In genomic region chr4:120745731-120746551, GRCm38 (mm10) we compare ENCODE assay signal across 9 mouse cellular contexts. TPM values are rescaled to one million over a fixed set of nuclear protein-coding genes. Genes with fewer than 3 reads are reported as not detected.
DNase-seq lines count a peak whose midpoint lies in the region; ATAC-seq and TF ChIP-seq lines count a peak whose summit lies in the region.
"Had no signal": no experiment of that assay in that cellular context is flagged by ENCODE, and none has a peak within 500 bp of the region (broad histone marks: within the 10 kb centered on the region; RNA-seq: fewer than 3 reads in every experiment).

No protein-coding gene starts in this region.

- H3K9me3 ChIP-seq in ES-Bruce4 (replicated peaks; ENCODE audit: control insufficient read depth, insufficient read depth, low read length, poor library complexity, severe bottlenecking) = no peaks in the 10 kb centered on the region
- no peaks in the 10 kb centered on the region for H3K9me3 ChIP-seq in heart, embryonic 16.5 days (replicated peaks; ENCODE audit: control insufficient read depth, low read length)
- H3K9me3 ChIP-seq in midbrain, embryonic 10.5 days (replicated peaks) = no peaks in the 10 kb centered on the region

- ATAC-seq in heart, embryonic 16.5 days (replicated peaks; ENCODE audit: extremely low read depth, insufficient read depth, low FRiP score) = no peak
- ATAC-seq in megakaryocyte-erythroid progenitor cell, adult 5-6 weeks (replicated peaks; ENCODE audit: low FRiP score, low TSS enrichment, poor library complexity, severe bottlenecking) = no peak

- 45% methylated on average over 10 of the region's 10 CpGs for WGBS in heart, embryonic 16.5 days
- 7% methylated on average over 10 of the region's 10 CpGs for WGBS in midbrain, embryonic 10.5 days
- 70% methylated on average over 10 of the region's 10 CpGs for WGBS in cerebellum, adult 2 months

- H3K4me1 ChIP-seq in ES-Bruce4 (ENCODE audit: control insufficient read depth, insufficient read depth, low read length) = peaks cover 2% of the 10 kb centered on the region
- H3K4me1 ChIP-seq in heart, embryonic 16.5 days (ENCODE audit: control insufficient read depth, insufficient read depth, low read length) = peaks cover 5% of the 10 kb centered on the region; the same call in 1 of the 2 replicates
- peaks cover 44% of the 10 kb centered on the region for H3K4me1 ChIP-seq in midbrain, embryonic 10.5 days
- H3K4me1 ChIP-seq in cerebellum, adult 2 months (ENCODE audit: control insufficient read depth, insufficient read depth, low read length) = no peaks in the 10 kb centered on the region

- H3K27me3 ChIP-seq in ES-Bruce4 (ENCODE audit: control insufficient read depth, insufficient read depth, low read length, poor library complexity, severe bottlenecking) = peaks cover 8% of the 10 kb centered on the region
- H3K27me3 ChIP-seq in heart, embryonic 16.5 days (ENCODE audit: control insufficient read depth, insufficient read depth, low read length) = peaks cover 57% of the 10 kb centered on the region
- H3K27me3 ChIP-seq in midbrain, embryonic 10.5 days (ENCODE audit: low read depth, poor library complexity, severe bottlenecking) = peaks cover 98% of the 10 kb centered on the region
- H3K27me3 ChIP-seq in cerebellum, adult 2 months (ENCODE audit: control insufficient read depth, insufficient read depth, low read length) = no peaks in the 10 kb centered on the region

- no peaks in the 10 kb centered on the region for H3K36me3 ChIP-seq in ES-Bruce4 (ENCODE audit: control insufficient read depth, insufficient read depth, low read length, poor library complexity, severe bottlenecking)
- no peaks in the 10 kb centered on the region for H3K36me3 ChIP-seq in heart, embryonic 16.5 days (ENCODE audit: control insufficient read depth, insufficient read depth)
- no peaks in the 10 kb centered on the region for H3K36me3 ChIP-seq in midbrain, embryonic 10.5 days

- no peak for TF ChIP-seq EP300 in ES-Bruce4 (IDR thresholded peaks at IDR 0.05; ENCODE audit: insufficient read depth, low read depth, low read length)

- H3K27ac ChIP-seq in ES-Bruce4 (ENCODE audit: insufficient read depth, low read length) = no peak overlapping the region
- H3K27ac ChIP-seq in heart, embryonic 16.5 days (ENCODE audit: low read length) = no peak overlapping the region
- H3K27ac ChIP-seq in midbrain, embryonic 10.5 days (replicated peaks) = no peak overlapping the region
- no peak overlapping the region for H3K27ac ChIP-seq in cerebellum, adult 2 months (ENCODE audit: insufficient read depth, low read length)

- 0 out of 2 replicates have a peak overlapping the region, but pooled peaks have one; percentile 6 for H3K4me2 ChIP-seq in heart, embryonic 16.5 days (ENCODE audit: low read depth, low read length)

- DNase-seq in embryo, embryonic 10.5 days (ENCODE audit: low spot score) = peak; percentile 38
- peak; percentile 48 for DNase-seq in midbrain, embryonic 10.5 days (ENCODE audit: low spot score)
- no peak for DNase-seq in cerebellum, adult 2 months
- DNase-seq in frontal cortex, postnatal 10 days (ENCODE audit: low spot score in 2 of 2) = no peak
- DNase-seq in cerebellum, postnatal 25 days = no peak

- TF ChIP-seq CTCF in ES-Bruce4 (IDR thresholded peaks at IDR 0.05; ENCODE audit: low read depth, low read length) = no peak
- TF ChIP-seq CTCF in cerebellum, adult 2 months (IDR thresholded peaks at IDR 0.05; ENCODE audit: borderline replicate concordance, insufficient read depth, low read depth, low read length) = no peak

- no peak for TF ChIP-seq POLR2A in ES-Bruce4 (IDR thresholded peaks at IDR 0.05; ENCODE audit: insufficient read depth, low read length)
- TF ChIP-seq POLR2A in cerebellum, adult 2 months (IDR thresholded peaks at IDR 0.05; ENCODE audit: borderline replicate concordance, insufficient read depth, low read length) = no peak

- H3K9ac ChIP-seq in ES-Bruce4 (ENCODE audit: low read depth, poor library complexity, severe bottlenecking) = no peak overlapping the region
- H3K9ac ChIP-seq in heart, embryonic 16.5 days (ENCODE audit: low read length) = no peak overlapping the region

- peak overlapping the region; percentile 57; the same call in 1 of the 2 replicates for H3K4me3 ChIP-seq in ES-Bruce4 (ENCODE audit: low read depth, low read length)
- no peak overlapping the region for H3K4me3 ChIP-seq in heart, embryonic 16.5 days (ENCODE audit: low read length)
- peak overlapping the region; percentile 73; the same call in 1 of the 2 replicates for H3K4me3 ChIP-seq in midbrain, embryonic 10.5 days
- no peak overlapping the region for H3K4me3 ChIP-seq in cerebellum, adult 2 months (replicated peaks; ENCODE audit: insufficient read depth, low read depth, low read length)

RNA-seq across cellular contexts. Expression of gene Kcnq4, which starts 2.5 kb away (rescaled TPM):
- 2.5 and 3.2 TPM in 2 replicates for polyA plus RNA-seq in ES-Bruce4 (2011; ENCODE audit: insufficient read depth, insufficient read length, low read depth, missing spikeins)
- 0.85 and 1.0 TPM in 2 replicates for polyA plus RNA-seq in heart, embryonic 16.5 days (2015; fragmentation: Nextera tagmentation; extraction: Ambion mirVana)
- polyA plus RNA-seq in midbrain, embryonic 10.5 days (2016; fragmentation: Nextera tagmentation; extraction: Ambion mirVana) = 2.1 and 3.0 TPM in 2 replicates
- 12.4 and 15.2 TPM in 2 replicates for polyA plus RNA-seq in cerebellum, adult 2 months (2012; rRNA removed)
- not detected in 2 replicates for total RNA-seq in megakaryocyte-erythroid progenitor cell, adult 5-6 weeks (2014; fragmentation: Nextera tagmentation)
- not detected in 2 replicates for total RNA-seq in megakaryocyte-erythroid progenitor cell, adult 5-6 weeks (2017)
- total RNA-seq: hematopoietic stem cell, adult 5-6 weeks had no signal

Comparison
In these comparisons a context has a peak if more than half of its experiments do, and no peak if none do; other contexts are left out.
1. H3K4me3 ChIP-seq: peak in ES-Bruce4 (single experiment) and midbrain, embryonic 10.5 days (single experiment); none in heart, embryonic 16.5 days (single experiment) and cerebellum, adult 2 months (single experiment).
2. DNase-seq: peak in embryo, embryonic 10.5 days (single experiment) and midbrain, embryonic 10.5 days (single experiment); none in cerebellum, adult 2 months (0 of 2), frontal cortex, postnatal 10 days (0 of 2) and cerebellum, postnatal 25 days (0 of 2).